Mouse (Mus musculus): ENCODE data around the gene Psmd13.

Gene Psmd13

GRCm38 (mm10) chr7:140907131-140907530 is 25.4 kb downstream of the Psmd13 start:
- DNase-seq (ENCODE audit: low spot score in 2 of 2), result no peak

- DNase-seq (ENCODE audit: low spot score in 2 of 2), result no peak
Measured at GRCm38 (mm10) chr7:140907697-140908096, 25.9 kb downstream of the Psmd13 start.

- DNase-seq (ENCODE audit: low spot score in 2 of 2), result no peak
Measured at GRCm38 (mm10) chr7:140908181-140908580, 26.4 kb downstream of the Psmd13 start.

GRCm38 (mm10) chr7:140908634-140909107 is 26.9 kb downstream of the Psmd13 start:
- peak; percentile 64 to 68 for DNase-seq (ENCODE audit: low spot score in 2 of 2)

- peak; percentile 40 to 41 for DNase-seq (ENCODE audit: low spot score in 2 of 2)
Measured at GRCm38 (mm10) chr7:140912293-140912692, 30.5 kb downstream of the Psmd13 start.

- no peak for DNase-seq (ENCODE audit: low spot score in 2 of 2)
Measured at GRCm38 (mm10) chr7:140912846-140913482, 31.2 kb downstream of the Psmd13 start.

- DNase-seq (ENCODE audit: low spot score in 2 of 2), result no peak
Measured at GRCm38 (mm10) chr7:140914031-140914690, 32.4 kb downstream of the Psmd13 start.

- no peak for DNase-seq (ENCODE audit: low spot score in 2 of 2)
Measured at GRCm38 (mm10) chr7:140919911-140920310, 38.1 kb downstream of the Psmd13 start.

GRCm38 (mm10) chr7:140920418-140921029 is 38.8 kb downstream of the Psmd13 start, which contains the start of gene Nlrp6:
Nlrp6 (plus strand) TSS chr7:140920902.
- no peak for DNase-seq (ENCODE audit: low spot score in 2 of 2)

GRCm38 (mm10) chr7:140921225-140921975 is 39.6 kb downstream of the Psmd13 start:
- no peak for DNase-seq (ENCODE audit: low spot score in 2 of 2)

GRCm38 (mm10) chr7:140922398-140923069 is 40.8 kb downstream of the Psmd13 start:
- DNase-seq (ENCODE audit: low spot score in 2 of 2), result peak; percentile 19 to 36

GRCm38 (mm10) chr7:140923070-140923775 is 41.5 kb downstream of the Psmd13 start:
- DNase-seq (ENCODE audit: low spot score in 2 of 2), result no peak

GRCm38 (mm10) chr7:140927181-140927580 is 45.4 kb downstream of the Psmd13 start:
- DNase-seq (ENCODE audit: low spot score in 2 of 2), result no peak

- no peak for DNase-seq (ENCODE audit: low spot score in 2 of 2)
Measured at GRCm38 (mm10) chr7:140938436-140938835, 56.7 kb downstream of the Psmd13 start.

- DNase-seq (ENCODE audit: low spot score in 2 of 2), result no peak
Measured at GRCm38 (mm10) chr7:140938896-140939295, 57.1 kb downstream of the Psmd13 start.

- DNase-seq (ENCODE audit: low spot score in 2 of 2), result no peak
Measured at GRCm38 (mm10) chr7:140939669-140940171, 58.0 kb downstream of the Psmd13 start.

- DNase-seq (ENCODE audit: low spot score in 2 of 2), result peak; percentile 52 to 55
Measured at GRCm38 (mm10) chr7:140941222-140942051, 59.7 kb downstream of the Psmd13 start, which contains the start of gene Pgghg. Pgghg (plus strand) TSS chr7:140941391.

GRCm38 (mm10) chr7:140942341-140942740 is 60.6 kb downstream of the Psmd13 start:
- DNase-seq (ENCODE audit: low spot score in 2 of 2), result no peak

- DNase-seq (ENCODE audit: low spot score in 2 of 2), result no peak
Measured at GRCm38 (mm10) chr7:140942811-140943210, 61.0 kb downstream of the Psmd13 start.

- no peak for DNase-seq (ENCODE audit: low spot score in 2 of 2)
Measured at GRCm38 (mm10) chr7:140943356-140943755, 61.6 kb downstream of the Psmd13 start.

All from frontal cortex, postnatal 36 days (tissue).